Mouse (Mus musculus) heart, adult 2 months (tissue): ENCODE results near the gene Gnpat.

Experiments
- CTCF ChIP-seq: fragments of 200-600 bp; IDR thresholded peaks from 2 replicates; pipeline ENCODE4 v1.8.1; 2022; ENCODE audit warnings: antibody characterized with exemption, mild to moderate bottlenecking, moderate library complexity
- EP300 ChIP-seq: fragments of 200-500 bp; IDR thresholded peaks from 2 replicates; pipeline ENCODE4 v1.6.1; 2011; ENCODE audit warnings: low read depth, low read length, control low read depth; ENCODE audit not compliant: insufficient read depth
- POLR2A ChIP-seq: fragments of 200-500 bp; IDR thresholded peaks from 2 replicates; pipeline ENCODE4 v1.6.1; 2011; ENCODE audit warnings: mild to moderate bottlenecking, low read depth, low read length, control low read depth; ENCODE audit not compliant: insufficient read depth

- no peak for TF ChIP-seq CTCF
- TF ChIP-seq POLR2A: no peak
- no peak for TF ChIP-seq EP300
Observed at GRCm38 (mm10) chr8:124929006-124929405, 66.2 kb downstream of the Gnpat start.
